Mouse (Mus musculus) hindbrain, embryonic 14.5 days (tissue): Measurements from ENCODE around the gene Kcnj5. TPM values are rescaled to one million over a fixed set of nuclear protein-coding genes. Genes with fewer than 3 reads are reported as not detected.

ENCODE experiments used
- polyA plus RNA-seq: library from polyadenylated mRNA; unstranded; fragments of >200 nt; fragmentation: Nextera tagmentation; extraction: Ambion mirVana; gene quantifications from 2 replicates; pipeline ENCODE4 v1.2.1, GENCODE M21; 2014

Kcnj5 gene
- polyA plus RNA-seq, 1 experiment from 2014 or later, result 0.28 TPM

Other genes with a start within 250 kb of the Kcnj5 start
- 16.6 and 17.1 TPM in 2 replicates for gene Arhgap32, start 228.2 kb downstream of the Kcnj5 start, polyA plus RNA-seq
- 0.09 TPM in 1 of 2 replicates, not detected in the other for gene Kcnj1, start 28.1 kb upstream of the Kcnj5 start, polyA plus RNA-seq
- 7.9 and 9.1 TPM in 2 replicates for gene Fli1, start 198.5 kb upstream of the Kcnj5 start, polyA plus RNA-seq